Mouse (Mus musculus): ENCODE data around the gene Arl4a. TPM values are rescaled to one million over a fixed set of nuclear protein-coding genes. Genes with fewer than 3 reads are reported as not detected.

Arl4a gene
- total RNA-seq, 2 experiments from 2014 or later = 50.1 to 50.2 TPM

DNA sequence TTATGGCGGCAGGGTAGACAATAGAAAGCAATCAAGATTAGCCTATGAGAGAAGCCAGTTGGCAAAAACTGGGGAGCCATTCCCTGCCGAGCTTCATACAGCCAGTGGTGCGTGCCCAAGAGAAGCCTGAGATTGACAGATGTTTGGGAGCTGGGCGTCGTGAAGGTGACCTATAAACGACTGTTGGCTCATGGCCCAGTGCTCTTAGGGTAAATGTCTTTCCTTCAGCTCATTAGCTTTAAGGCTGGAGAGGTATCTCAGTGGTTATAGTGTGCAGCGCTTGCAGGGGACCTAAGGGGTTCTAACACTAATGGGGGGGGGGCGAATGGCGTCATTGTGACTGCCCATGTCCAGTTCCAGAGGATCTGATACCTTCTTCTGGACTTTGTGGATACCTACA, 21.8 kb downstream of the Arl4a start:
- DNase-seq (ENCODE audit: low spot score in 2 of 2) = no peak

- DNase-seq (ENCODE audit: low spot score in 2 of 2) = no peak
Observed at GRCm38 (mm10) chr12:40009866-40010265, 28.0 kb downstream of the Arl4a start.

DNA sequence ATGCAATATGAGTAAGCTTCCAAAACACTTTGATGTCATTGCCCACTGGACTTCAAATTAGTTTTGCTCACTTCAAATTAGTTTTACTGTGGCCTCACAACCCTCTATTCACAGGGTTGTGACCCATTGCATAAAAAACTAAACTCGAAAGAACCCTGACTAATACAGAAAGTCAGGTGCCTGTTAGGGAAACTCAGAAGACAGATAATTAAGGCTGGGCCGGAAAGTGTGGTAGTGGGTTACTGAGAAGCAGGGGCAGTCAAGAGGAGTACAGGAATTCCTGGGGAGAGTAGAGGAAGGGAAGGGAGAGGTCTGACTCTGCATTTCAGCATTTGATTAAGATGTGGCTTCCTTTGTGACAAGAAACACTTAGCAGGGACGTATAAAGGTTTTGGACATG, 29.4 kb downstream of the Arl4a start:
- DNase-seq (ENCODE audit: low spot score in 2 of 2) = no peak

- DNase-seq (ENCODE audit: low spot score in 2 of 2) = no peak
Observed at GRCm38 (mm10) chr12:40004766-40005165, 33.1 kb downstream of the Arl4a start.

DNA sequence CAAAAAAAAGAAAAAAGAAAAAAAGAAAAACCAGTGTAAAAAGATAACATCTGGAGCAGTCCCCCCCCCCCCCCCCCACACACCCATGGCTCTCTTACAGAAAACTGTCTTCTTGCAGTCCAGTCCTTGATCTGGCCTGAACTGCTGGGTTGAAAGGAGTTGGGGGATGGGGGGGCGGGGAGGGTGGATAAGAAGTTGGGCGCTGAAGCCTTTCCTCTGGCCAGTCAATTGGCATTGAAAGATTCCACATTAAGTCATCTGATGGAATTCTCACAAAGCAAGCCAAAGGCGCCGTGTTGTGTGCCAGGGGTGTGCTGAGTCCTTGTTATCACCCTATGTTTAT, 39.0 kb downstream of the Arl4a start:
- DNase-seq (ENCODE audit: low spot score in 2 of 2) = no peak

GRCm38 (mm10) chr12:39998070-39998852, 39.6 kb downstream of the Arl4a start:
- DNase-seq (ENCODE audit: low spot score in 2 of 2) = no peak

DNA sequence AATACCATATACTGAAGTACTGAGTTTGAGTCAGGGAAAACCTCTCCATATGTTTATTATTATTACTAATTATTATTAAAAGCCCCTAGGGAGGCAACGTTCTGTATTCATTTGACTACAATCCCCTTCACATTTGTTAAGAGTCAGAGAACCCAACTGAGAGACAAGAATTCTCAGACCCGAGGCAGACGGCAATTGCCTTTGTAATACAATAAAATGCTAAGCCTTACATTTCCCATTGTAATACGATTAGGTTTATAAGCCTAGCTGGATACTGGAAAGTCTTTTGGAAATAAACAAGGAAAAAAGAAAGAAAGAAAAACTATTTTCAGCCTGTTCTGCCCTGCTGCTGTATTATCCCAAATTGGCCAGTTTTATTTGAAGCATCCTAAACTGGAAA, 40.2 kb downstream of the Arl4a start:
- no peak for DNase-seq (ENCODE audit: low spot score in 2 of 2)

GRCm38 (mm10) chr12:39996015-39996414, 41.8 kb downstream of the Arl4a start:
- no peak for DNase-seq (ENCODE audit: low spot score in 2 of 2)

DNA sequence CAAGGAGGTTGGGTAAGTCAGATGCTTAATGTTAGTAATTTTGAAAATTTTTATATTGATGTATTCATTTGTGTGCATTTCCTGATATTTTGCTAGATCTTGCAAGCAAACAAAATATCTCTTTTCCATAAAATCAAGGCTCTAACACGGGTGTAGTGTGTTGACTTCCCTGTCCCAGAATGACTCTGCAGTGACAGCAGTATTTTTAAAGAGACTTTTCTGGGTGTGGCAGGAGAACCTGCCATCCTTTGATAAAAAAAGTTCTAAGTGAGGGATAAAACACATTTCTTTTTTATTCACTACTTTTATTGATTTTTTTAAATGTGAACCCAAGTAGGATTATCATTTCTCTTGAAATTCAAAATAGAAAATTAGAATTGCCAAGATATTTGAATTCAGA, 42.2 kb downstream of the Arl4a start:
- no peak for DNase-seq (ENCODE audit: low spot score in 2 of 2)

DNA sequence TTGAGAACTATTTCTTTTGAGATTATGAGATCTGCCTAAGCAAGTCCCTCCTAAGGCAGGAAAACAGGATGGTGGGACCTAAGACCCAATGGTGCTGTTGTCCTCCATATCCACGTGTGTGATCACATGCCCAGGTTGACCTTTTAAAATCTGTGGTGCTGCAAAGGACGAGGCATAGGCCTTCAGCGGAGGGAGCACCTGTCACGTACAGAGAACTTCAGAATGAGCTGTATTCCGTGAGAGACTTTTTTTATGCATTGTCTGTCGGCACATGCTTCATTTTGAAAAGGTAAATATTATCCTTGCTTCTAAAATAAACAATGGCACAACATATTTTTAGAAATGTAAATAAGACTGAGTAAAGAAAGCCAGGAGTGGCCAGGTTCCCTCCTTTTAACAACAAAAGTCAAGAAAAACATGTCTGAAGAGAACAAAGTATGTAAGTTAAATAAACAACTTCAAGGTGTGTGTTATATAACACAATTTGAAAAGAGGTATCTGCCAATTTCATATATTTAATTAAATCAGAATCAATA, 45.0 kb downstream of the Arl4a start:
- no peak for DNase-seq (ENCODE audit: low spot score in 2 of 2)

GRCm38 (mm10) chr12:39990830-39991780, 46.7 kb downstream of the Arl4a start:
- no peak for DNase-seq (ENCODE audit: low spot score in 2 of 2)

DNA sequence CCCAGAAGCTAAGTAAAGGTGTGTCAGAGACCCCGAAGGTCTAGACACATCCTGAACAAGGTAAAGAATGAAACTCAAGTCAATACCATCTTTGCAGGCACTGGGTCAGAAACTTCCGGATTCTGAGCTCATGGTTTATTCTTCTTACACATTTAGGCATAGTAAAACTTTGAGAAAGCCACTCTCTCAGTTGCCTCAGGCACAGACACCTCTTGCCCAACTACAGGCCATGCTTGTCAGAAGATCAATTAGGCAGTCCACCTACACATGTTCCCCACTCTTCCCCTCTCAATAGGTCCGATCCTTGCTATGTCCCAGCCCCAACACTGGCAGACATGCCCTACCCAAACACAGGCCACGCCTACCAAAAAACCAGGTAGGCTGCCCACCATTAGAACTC, 48.7 kb downstream of the Arl4a start:
- DNase-seq (ENCODE audit: low spot score in 2 of 2) = no peak

GRCm38 (mm10) chr12:39987177-39987576, 50.6 kb downstream of the Arl4a start:
- DNase-seq (ENCODE audit: low spot score in 2 of 2) = no peak

GRCm38 (mm10) chr12:39985639-39986038, 52.2 kb downstream of the Arl4a start:
- no peak for DNase-seq (ENCODE audit: low spot score in 2 of 2)

- no peak for DNase-seq (ENCODE audit: low spot score in 2 of 2)
Observed at GRCm38 (mm10) chr12:39979792-39980191, 58.0 kb downstream of the Arl4a start.

GRCm38 (mm10) chr12:39979066-39979465, 58.8 kb downstream of the Arl4a start:
- no peak for DNase-seq (ENCODE audit: low spot score in 2 of 2)

GRCm38 (mm10) chr12:39977996-39978590, 59.7 kb downstream of the Arl4a start:
- DNase-seq (ENCODE audit: low spot score in 2 of 2) = no peak

- DNase-seq (ENCODE audit: low spot score in 2 of 2) = no peak
Observed at GRCm38 (mm10) chr12:39976426-39976825, 61.4 kb downstream of the Arl4a start.

DNA sequence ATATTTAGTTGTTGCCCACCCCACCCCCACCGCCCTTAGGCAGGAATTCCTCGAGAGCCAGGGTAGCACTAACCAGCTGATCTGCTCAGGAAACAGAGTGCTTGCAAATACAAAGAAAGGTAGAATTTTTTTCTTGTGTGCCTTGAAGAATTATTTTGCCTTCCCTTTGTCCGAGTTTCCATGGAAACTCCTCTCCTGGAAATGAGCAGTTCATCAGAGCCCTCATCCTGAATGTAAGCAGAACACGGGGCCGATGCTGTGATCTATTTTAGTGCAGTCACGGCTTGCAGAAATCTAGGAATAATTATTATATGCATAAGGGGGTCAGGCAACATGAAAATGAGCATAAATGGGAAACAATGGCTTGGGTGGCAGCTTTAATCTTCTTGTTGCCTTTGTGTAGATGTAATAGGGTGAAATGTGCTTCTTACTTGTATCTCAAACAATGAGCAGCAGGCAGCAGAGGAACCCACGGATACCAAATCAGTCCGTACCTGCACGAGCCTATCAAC, 61.9 kb downstream of the Arl4a start:
- no peak for DNase-seq (ENCODE audit: low spot score in 2 of 2)

- no peak for DNase-seq (ENCODE audit: low spot score in 2 of 2)
Observed at GRCm38 (mm10) chr12:39974977-39975583, 62.7 kb downstream of the Arl4a start.

DNA sequence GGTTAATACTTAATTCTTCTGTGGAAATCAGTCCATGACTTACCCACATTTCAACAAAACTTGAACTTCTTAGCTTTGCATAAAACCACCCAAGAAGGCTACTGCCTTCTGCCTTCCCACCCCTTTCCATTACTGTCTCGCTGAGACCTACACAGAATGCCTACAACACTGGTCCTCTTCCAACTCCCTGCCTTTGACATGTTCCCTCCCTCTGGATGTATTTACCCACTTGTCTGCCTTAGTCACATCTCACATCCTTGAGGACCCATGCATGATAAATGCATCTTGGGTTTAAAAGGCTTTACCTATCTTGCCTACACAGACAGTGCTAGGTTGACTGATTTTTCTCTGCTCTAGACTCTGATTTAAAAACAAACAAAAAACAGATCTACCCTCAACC, 63.6 kb downstream of the Arl4a start:
- no peak for DNase-seq (ENCODE audit: low spot score in 2 of 2)
